Mouse (Mus musculus): ENCODE measurements around the gene Aasdh. TPM values are rescaled to one million over a fixed set of nuclear protein-coding genes. Genes with fewer than 3 reads are reported as not detected.

Gene Aasdh
- total and polyA plus RNA-seq, 2 experiments from 2014 or later, result 8.7 to 16.4 TPM

DNA sequence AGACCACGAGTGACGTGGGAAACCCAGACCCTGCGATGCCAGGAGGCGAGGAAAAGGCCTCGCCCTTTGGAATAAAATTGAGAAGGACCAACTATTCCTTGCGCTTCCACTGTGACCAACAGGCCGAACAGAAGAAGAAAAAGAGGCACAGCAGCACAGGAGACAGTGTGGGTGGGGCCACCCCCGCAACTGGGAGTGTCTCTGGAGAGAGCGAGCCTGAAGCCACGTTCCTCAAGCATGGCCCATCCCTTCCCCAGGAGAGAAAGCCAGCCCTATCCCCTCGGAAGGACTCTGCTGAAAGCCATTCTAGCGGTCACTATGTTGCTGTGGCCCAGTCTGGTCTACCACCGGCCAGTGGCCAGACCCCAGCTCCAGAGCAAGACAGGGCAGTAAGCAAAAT lies 46.9 kb downstream of the Aasdh start:
- H3K4me1 ChIP-seq (ENCODE audit: control insufficient read depth, insufficient read depth), result peaks cover 27% of the 10 kb centered on the region
- H3K4me3 ChIP-seq (ENCODE audit: low read depth, low read length), result peak overlapping the region; percentile 61
- ATAC-seq (ENCODE audit: insufficient read depth, low read depth) (peak; percentile 50), DNase-seq (ENCODE audit: low spot score) (no peak)
- 33% methylated on average over 13 of the region's 13 CpGs for WGBS
- peaks cover 16% of the 10 kb centered on the region; the same call in 1 of the 2 replicates for H3K27me3 ChIP-seq (ENCODE audit: control insufficient read depth, insufficient read depth, low read length)
- no peaks in the 10 kb centered on the region for H3K36me3 ChIP-seq (replicated peaks; ENCODE audit: control insufficient read depth, insufficient read depth, low read length)
- peak overlapping the region; percentile 61 for H3K27ac ChIP-seq (ENCODE audit: low read depth)
- TF ChIP-seq EP300 (IDR thresholded peaks at IDR 0.05; ENCODE audit: low read depth) (no peak), CTCF (IDR thresholded peaks at IDR 0.05; ENCODE audit: low read depth) (no peak)
- H3K9me3 ChIP-seq (replicated peaks; ENCODE audit: control insufficient read depth, low read length), result no peaks in the 10 kb centered on the region
- H3K9ac ChIP-seq (replicated peaks; ENCODE audit: low read depth, low read length), result peak overlapping the region; percentile 54
- H3K4me2 ChIP-seq (ENCODE audit: low read depth, low read length), result peak overlapping the region; percentile 82

DNA sequence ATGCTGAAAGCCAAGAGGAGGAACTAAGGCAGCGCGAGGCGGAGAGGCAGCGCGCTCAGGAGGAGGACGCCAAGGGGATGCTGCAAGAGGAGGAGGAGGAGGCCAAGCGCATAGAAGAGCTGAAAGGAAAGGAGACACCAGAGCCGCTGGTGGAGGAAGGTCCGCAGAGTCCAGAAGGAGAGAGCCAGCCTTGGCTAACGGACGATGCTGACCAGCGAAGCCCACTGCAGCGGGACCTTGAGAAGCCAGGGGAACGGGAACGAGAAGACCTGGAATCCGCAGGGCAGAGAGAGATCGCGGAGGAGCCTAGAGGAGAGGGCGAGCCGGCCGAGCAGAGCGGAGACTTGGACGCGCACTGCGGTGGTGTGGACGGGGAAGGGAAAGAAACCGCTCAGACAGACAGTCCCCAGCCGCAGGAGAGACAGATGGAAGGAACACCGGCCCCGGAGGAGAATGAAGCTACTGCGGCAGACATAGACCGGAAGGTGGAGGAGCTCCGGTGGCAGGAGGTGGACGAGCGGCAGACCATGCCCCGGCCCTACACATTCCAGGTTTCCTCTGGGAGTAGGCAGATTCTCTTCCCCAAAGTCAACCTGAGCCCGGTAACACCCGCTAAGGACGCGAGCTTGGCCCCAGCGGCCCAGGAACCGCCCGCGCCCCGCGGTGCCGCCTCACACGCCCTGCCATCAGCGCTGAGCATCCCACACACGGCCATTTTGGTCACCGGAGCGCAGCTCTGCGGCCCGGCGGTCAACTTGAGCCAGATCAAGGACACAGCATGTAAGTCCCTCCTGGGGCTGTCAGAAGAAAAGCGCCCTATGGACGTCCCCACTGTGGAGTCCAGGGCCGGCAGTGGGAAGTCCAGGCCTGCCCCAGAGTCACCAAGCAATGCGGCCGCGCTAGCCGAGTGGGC lies 48.0 kb downstream of the Aasdh start:
- DNase-seq (ENCODE audit: low spot score) (no peak), ATAC-seq (ENCODE audit: insufficient read depth, low read depth) (peak; percentile 22)
- H3K4me3 ChIP-seq (ENCODE audit: low read depth, low read length), result peak overlapping the region; percentile 61
- no peaks in the 10 kb centered on the region for H3K36me3 ChIP-seq (replicated peaks; ENCODE audit: control insufficient read depth, insufficient read depth, low read length)
- no peaks in the 10 kb centered on the region for H3K9me3 ChIP-seq (replicated peaks; ENCODE audit: control insufficient read depth, low read length)
- peak overlapping the region; percentile 54 for H3K9ac ChIP-seq (replicated peaks; ENCODE audit: low read depth, low read length)
- H3K4me2 ChIP-seq (ENCODE audit: low read depth, low read length), result peak overlapping the region; percentile 82
- H3K4me1 ChIP-seq (ENCODE audit: control insufficient read depth, insufficient read depth), result peaks cover 24% of the 10 kb centered on the region
- H3K27ac ChIP-seq (ENCODE audit: low read depth), result peak overlapping the region; percentile 61
- 4% methylated on average over 61 of the region's 62 CpGs for WGBS
- peaks cover 16% of the 10 kb centered on the region; the same call in 1 of the 2 replicates for H3K27me3 ChIP-seq (ENCODE audit: control insufficient read depth, insufficient read depth, low read length)
- no peak for TF ChIP-seq CTCF (IDR thresholded peaks at IDR 0.05; ENCODE audit: low read depth)
- no peak for TF ChIP-seq EP300 (IDR thresholded peaks at IDR 0.05; ENCODE audit: low read depth)

DNA sequence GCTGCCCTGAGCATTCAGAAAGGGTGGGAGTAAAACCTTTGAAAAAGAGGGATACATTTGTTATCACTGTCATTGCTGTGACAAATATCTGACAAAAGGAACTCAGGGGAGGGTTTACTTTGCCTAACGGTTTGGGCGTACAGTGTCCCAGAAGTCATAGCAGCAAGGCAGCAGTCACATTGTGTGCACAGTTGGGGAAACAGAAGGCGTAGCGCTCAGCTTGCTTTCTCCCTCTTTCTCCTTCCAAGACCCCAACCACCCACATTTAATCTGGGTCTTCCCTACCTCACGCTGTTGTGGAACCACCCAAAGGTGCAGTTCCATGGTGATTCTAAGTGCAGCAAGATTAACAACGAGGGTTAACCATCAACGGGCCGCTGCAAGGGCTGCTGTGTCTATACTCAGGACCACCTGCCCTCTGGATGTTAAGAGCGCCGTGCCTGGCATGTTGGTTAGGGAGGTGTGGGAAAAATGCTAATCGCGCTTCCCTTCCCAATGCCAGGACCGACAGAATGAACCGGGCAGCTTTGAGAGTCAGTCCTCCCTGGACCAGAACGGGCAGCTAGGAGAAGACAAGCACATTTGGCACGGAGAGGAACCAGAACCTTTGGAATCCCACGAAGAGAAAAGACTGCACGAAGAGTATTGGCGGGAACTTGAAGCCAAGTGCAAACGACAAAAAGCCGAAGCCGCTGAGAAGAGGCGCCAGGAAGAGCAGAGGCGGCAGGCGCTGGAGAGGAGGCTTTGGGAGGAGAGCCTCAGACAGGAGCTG lies 49.3 kb downstream of the Aasdh start:
- Histone ChIP-seq H3K4me1 (ENCODE audit: control insufficient read depth, insufficient read depth) (peaks cover 23% of the 10 kb centered on the region), H3K27me3 (ENCODE audit: control insufficient read depth, insufficient read depth, low read length) (peaks cover 16% of the 10 kb centered on the region; the same call in 1 of the 2 replicates), H3K27ac (ENCODE audit: low read depth) (no peak overlapping the region), H3K9ac (replicated peaks; ENCODE audit: low read depth, low read length) (0 out of 2 replicates have a peak overlapping the region, but pooled peaks have one; percentile 54), H3K4me3 (ENCODE audit: low read depth, low read length) (peak overlapping the region; percentile 61), H3K36me3 (replicated peaks; ENCODE audit: control insufficient read depth, insufficient read depth, low read length) (no peaks in the 10 kb centered on the region), H3K4me2 (ENCODE audit: low read depth, low read length) (peak overlapping the region; percentile 82), H3K9me3 (replicated peaks; ENCODE audit: control insufficient read depth, low read length) (no peaks in the 10 kb centered on the region)
- no peak for TF ChIP-seq CTCF (IDR thresholded peaks at IDR 0.05; ENCODE audit: low read depth)
- no peak for TF ChIP-seq EP300 (IDR thresholded peaks at IDR 0.05; ENCODE audit: low read depth)
- ATAC-seq (ENCODE audit: insufficient read depth, low read depth) (no peak), DNase-seq (ENCODE audit: low spot score) (no peak)
- WGBS, result 15% methylated on average over 25 of the region's 25 CpGs

DNA sequence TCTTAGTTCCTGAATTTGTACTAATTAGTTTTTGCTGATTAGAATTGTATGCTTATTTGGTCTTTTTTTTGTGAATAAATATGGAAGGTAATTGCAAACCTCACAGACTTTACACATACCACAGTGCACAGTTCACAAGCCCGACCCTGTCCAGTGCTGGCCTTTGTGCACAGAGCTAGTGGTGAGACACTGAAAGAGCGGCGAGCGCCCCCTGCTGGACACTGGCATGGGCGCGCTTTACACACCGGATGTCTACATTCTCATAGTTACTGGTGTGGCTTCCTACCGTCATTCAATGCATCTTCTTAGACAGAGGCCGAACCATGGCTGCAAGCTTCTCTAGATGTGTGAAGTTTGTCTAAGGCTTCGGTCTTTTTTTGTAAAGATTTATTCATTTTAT lies 51.8 kb downstream of the Aasdh start:
- H3K4me1 ChIP-seq (ENCODE audit: control insufficient read depth, insufficient read depth), result peaks cover 7% of the 10 kb centered on the region; the same call in 1 of the 2 replicates
- DNase-seq (ENCODE audit: low spot score) (peak; percentile 63), ATAC-seq (ENCODE audit: insufficient read depth, low read depth) (peak; percentile 71)
- H3K4me3 ChIP-seq (ENCODE audit: low read depth, low read length), result no peak overlapping the region
- no peaks in the 10 kb centered on the region for H3K36me3 ChIP-seq (replicated peaks; ENCODE audit: control insufficient read depth, insufficient read depth, low read length)
- H3K9ac ChIP-seq (replicated peaks; ENCODE audit: low read depth, low read length), result no peak overlapping the region
- peaks cover 16% of the 10 kb centered on the region; the same call in 1 of the 2 replicates for H3K27me3 ChIP-seq (ENCODE audit: control insufficient read depth, insufficient read depth, low read length)
- peak; percentile 89 for TF ChIP-seq CTCF (IDR thresholded peaks at IDR 0.05; ENCODE audit: low read depth)
- no peak for TF ChIP-seq EP300 (IDR thresholded peaks at IDR 0.05; ENCODE audit: low read depth)
- H3K27ac ChIP-seq (ENCODE audit: low read depth), result no peak overlapping the region
- no peak overlapping the region for H3K4me2 ChIP-seq (ENCODE audit: low read depth, low read length)
- 12% methylated on average over 10 of the region's 10 CpGs for whole genome bisulfite sequencing
- no peaks in the 10 kb centered on the region for H3K9me3 ChIP-seq (replicated peaks; ENCODE audit: control insufficient read depth, low read length)

DNA sequence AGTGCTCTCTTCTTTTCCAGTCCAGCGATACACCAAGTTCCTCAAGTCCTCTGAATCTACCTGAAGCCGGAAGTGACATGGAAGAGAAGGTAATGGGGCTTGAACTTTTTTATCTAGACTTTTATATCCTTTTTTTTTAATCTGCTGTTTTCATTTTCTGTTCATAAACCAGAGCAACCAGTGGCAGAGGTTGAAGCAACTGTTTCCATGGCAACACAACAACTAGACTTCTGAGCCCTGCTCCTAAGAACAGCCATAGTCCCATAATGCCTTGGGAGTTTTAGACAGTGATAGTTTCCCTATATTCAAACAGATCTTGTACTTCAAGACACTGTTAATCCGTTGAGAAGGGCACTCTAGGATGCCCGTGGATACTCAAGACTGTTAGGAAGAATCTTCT lies 54.0 kb downstream of the Aasdh start:
- no peak overlapping the region for H3K4me3 ChIP-seq (ENCODE audit: low read depth, low read length)
- TF ChIP-seq EP300 (IDR thresholded peaks at IDR 0.05; ENCODE audit: low read depth) (no peak), CTCF (IDR thresholded peaks at IDR 0.05; ENCODE audit: low read depth) (no peak)
- DNase-seq (ENCODE audit: low spot score) (no peak), ATAC-seq (ENCODE audit: insufficient read depth, low read depth) (no peak)
- H3K9me3 ChIP-seq (replicated peaks; ENCODE audit: control insufficient read depth, low read length), result no peaks in the 10 kb centered on the region
- H3K9ac ChIP-seq (replicated peaks; ENCODE audit: low read depth, low read length), result no peak overlapping the region
- no peaks in the 10 kb centered on the region for H3K36me3 ChIP-seq (replicated peaks; ENCODE audit: control insufficient read depth, insufficient read depth, low read length)
- no peaks in the 10 kb centered on the region for H3K4me1 ChIP-seq (ENCODE audit: control insufficient read depth, insufficient read depth)
- no peak overlapping the region for H3K4me2 ChIP-seq (ENCODE audit: low read depth, low read length)
- H3K27me3 ChIP-seq (ENCODE audit: control insufficient read depth, insufficient read depth, low read length), result no peaks in the 10 kb centered on the region
- 83% methylated on average over 4 of the region's 4 CpGs for WGBS
- no peak overlapping the region for H3K27ac ChIP-seq (ENCODE audit: low read depth)

Measured in heart, postnatal 0 days (tissue).